Mouse (Mus musculus): Measurements from ENCODE around the gene Iars2. TPM values are rescaled to one million over a fixed set of nuclear protein-coding genes. Genes with fewer than 3 reads are reported as not detected.

The Iars2 gene
- polyA plus RNA-seq, 1 experiment from 2014 or later, result 25.7 TPM

DNA sequence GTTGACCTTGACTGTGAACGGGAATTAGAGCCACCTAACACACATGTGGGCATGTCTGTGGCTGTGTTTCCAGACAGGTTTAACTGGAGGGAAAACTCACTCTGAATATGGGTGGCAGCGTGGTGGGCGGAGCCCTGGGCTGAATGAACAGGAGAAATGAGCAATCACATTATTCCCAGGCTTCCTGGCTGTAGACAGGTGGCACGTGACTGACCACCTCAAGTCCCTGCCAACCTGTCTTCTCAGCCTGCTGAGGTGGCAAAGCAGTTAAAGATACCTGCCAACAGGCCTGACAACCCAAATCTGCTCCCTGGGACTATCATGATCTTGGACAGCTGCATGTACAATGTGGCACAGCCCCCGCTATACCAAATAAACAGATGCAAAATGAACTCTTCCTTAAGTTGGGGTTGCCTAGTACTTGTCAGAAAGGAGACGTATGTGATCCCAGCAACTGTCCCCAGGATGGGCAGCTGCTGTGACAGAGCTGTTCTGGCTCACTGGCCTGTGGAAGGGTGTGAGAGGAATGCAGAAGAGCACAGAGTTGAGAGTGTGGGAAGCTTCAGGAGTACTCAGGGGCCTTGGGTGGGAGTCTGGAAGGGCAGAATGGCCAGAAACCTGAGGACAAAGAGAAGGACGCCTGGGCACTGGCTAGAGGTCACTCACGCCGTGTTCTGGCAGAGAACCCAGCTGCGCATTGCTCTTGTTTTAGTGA lies 36.4 kb downstream of the Iars2 start:
- no peak for ATAC-seq (ENCODE audit: low FRiP score, low read depth)
- Histone ChIP-seq H3K4me2 (replicated peaks) (no peak overlapping the region), H3K27me3 (no peaks in the 10 kb centered on the region), H3K4me3 (no peak overlapping the region), H3K4me1 (no peaks in the 10 kb centered on the region), H3K9me3 (no peaks in the 10 kb centered on the region), H3K27ac (replicated peaks) (no peak overlapping the region), H3K9ac (replicated peaks) (no peak overlapping the region), H3K36me3 (peaks cover 81% of the 10 kb centered on the region)
- 94% methylated on average over 10 of the region's 10 CpGs for WGBS

GRCm38 (mm10) chr1:185291336-185291735 lies 37.9 kb downstream of the Iars2 start:
- Histone ChIP-seq H3K4me1 (no peaks in the 10 kb centered on the region), H3K4me3 (no peak overlapping the region), H3K4me2 (replicated peaks) (no peak overlapping the region), H3K27me3 (no peaks in the 10 kb centered on the region), H3K9me3 (no peaks in the 10 kb centered on the region), H3K27ac (replicated peaks) (no peak overlapping the region), H3K36me3 (peaks cover 79% of the 10 kb centered on the region), H3K9ac (replicated peaks) (no peak overlapping the region)
- WGBS, result 77% methylated on average over 4 of the region's 4 CpGs
- no peak for ATAC-seq (ENCODE audit: low FRiP score, low read depth)

DNA sequence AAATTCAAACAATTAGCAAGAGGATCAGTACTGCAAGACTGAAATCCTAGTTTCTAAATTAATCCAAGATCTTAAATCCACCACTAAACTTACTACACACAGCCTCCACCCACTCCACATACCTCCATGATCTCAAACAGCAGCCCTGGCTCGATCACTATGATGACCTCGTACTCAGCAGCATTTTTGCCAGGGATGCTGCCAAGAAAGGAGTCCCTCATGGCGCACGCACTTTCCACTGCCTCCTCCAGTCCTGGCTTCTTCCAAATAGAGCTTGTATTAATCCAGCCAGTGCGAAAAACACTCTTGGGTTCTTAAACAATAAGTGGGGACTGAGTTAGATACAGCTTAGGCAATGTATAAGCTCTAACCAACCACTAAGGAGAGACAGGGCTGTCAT lies 40.0 kb downstream of the Iars2 start:
- H3K9ac ChIP-seq (replicated peaks), result no peak overlapping the region
- no peak overlapping the region for H3K4me2 ChIP-seq (replicated peaks)
- WGBS, result 88% methylated on average over 5 of the region's 5 CpGs
- H3K27me3 ChIP-seq, result no peaks in the 10 kb centered on the region
- peaks cover 80% of the 10 kb centered on the region for H3K36me3 ChIP-seq
- no peak for ATAC-seq (ENCODE audit: low FRiP score, low read depth)
- H3K4me1 ChIP-seq, result no peaks in the 10 kb centered on the region; the same call in 1 of the 2 replicates
- no peaks in the 10 kb centered on the region for H3K9me3 ChIP-seq
- no peak overlapping the region for H3K4me3 ChIP-seq
- H3K27ac ChIP-seq (replicated peaks), result no peak overlapping the region

- H3K27me3 ChIP-seq, result no peaks in the 10 kb centered on the region
- no peak overlapping the region for H3K27ac ChIP-seq (replicated peaks)
- H3K4me1 ChIP-seq, result no peaks in the 10 kb centered on the region; the same call in 1 of the 2 replicates
- no peak overlapping the region for H3K4me2 ChIP-seq (replicated peaks)
- H3K36me3 ChIP-seq, result peaks cover 80% of the 10 kb centered on the region
- WGBS, result 95% methylated on average over 20 of the region's 20 CpGs
- H3K4me3 ChIP-seq, result no peak overlapping the region
- no peaks in the 10 kb centered on the region for H3K9me3 ChIP-seq
- H3K9ac ChIP-seq (replicated peaks), result no peak overlapping the region
- ATAC-seq (ENCODE audit: low FRiP score, low read depth), result no peak
These were observed 42.1 kb downstream of the Iars2 start for GRCm38 (mm10) chr1:185287066-185287465.

DNA sequence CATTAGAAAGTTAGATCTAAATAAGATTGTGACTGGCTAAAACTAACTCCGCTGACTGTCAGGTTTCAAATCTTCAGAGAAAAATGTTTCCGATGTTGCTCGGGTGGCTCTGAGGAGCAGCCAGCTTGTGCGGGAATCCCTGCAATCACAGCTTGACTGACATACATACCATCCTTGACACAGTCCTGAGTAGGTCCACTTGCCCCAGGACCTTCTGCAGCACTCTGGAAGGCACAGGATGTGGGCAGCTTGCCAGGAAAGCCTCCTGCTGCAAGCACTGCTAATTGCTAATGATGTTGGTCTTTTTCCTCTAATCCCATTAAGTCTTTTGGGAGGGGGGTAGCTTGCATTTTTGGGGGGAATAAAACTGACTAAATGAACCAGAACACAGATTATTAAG lies 44.0 kb downstream of the Iars2 start:
- Histone ChIP-seq H3K9ac (replicated peaks) (no peak overlapping the region), H3K4me2 (replicated peaks) (no peak overlapping the region), H3K4me1 (no peaks in the 10 kb centered on the region; the same call in 1 of the 2 replicates), H3K9me3 (no peaks in the 10 kb centered on the region), H3K4me3 (no peak overlapping the region), H3K27ac (replicated peaks) (no peak overlapping the region), H3K27me3 (no peaks in the 10 kb centered on the region), H3K36me3 (peaks cover 80% of the 10 kb centered on the region)
- no peak for ATAC-seq (ENCODE audit: low FRiP score, low read depth)
- 95% methylated on average over 4 of the region's 4 CpGs for WGBS

DNA sequence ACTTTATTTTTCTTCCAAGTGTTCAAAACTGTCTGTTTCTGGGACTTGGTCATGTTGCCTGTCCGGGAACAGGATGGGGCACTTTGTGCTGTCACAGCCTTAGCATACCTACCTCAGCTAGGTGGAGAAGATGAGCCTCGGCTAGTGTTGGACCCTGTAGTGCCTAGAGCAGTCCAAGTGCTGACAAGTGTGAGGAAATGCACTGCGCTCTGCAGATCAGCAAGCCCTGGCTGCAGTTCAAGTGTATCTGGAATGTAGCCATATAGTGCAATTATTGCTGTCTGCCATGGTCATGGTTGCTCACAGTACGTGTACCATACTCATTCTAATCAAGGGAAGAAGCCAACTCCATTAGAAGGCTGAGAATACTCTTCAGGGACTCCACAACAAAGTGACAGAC lies 44.5 kb downstream of the Iars2 start:
- H3K4me1 ChIP-seq, result no peaks in the 10 kb centered on the region; the same call in 1 of the 2 replicates
- ATAC-seq (ENCODE audit: low FRiP score, low read depth), result no peak
- 93% methylated on average over 4 of the region's 4 CpGs for WGBS
- no peak overlapping the region for H3K9ac ChIP-seq (replicated peaks)
- H3K27me3 ChIP-seq, result no peaks in the 10 kb centered on the region
- H3K27ac ChIP-seq (replicated peaks), result no peak overlapping the region
- no peak overlapping the region for H3K4me3 ChIP-seq
- no peak overlapping the region for H3K4me2 ChIP-seq (replicated peaks)
- H3K9me3 ChIP-seq, result no peaks in the 10 kb centered on the region
- peaks cover 81% of the 10 kb centered on the region for H3K36me3 ChIP-seq

DNA sequence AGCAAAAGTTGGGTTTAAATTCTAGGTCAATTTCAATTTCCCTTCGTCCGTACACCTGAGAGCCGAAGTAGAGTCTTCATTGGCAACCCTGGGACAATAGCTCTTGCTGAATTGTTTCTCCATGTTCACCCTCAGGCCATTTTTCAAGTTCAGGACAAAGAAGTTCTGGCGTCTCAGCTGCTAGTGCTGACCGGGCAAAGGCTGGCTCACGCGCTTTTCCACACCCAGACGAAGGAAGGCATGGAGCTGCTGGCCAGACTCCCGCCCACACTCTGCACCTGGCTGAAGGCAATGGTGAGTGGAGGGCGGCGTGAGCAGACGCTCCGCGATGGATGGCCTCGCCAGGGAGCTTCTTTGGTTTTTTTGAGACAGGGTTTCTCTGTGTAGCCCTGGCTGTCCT lies 45.9 kb downstream of the Iars2 start:
- no peak for ATAC-seq (ENCODE audit: low FRiP score, low read depth)
- Histone ChIP-seq H3K9me3 (no peaks in the 10 kb centered on the region), H3K27me3 (no peaks in the 10 kb centered on the region), H3K36me3 (peaks cover 92% of the 10 kb centered on the region), H3K4me3 (no peak overlapping the region), H3K9ac (replicated peaks) (no peak overlapping the region), H3K4me2 (replicated peaks) (no peak overlapping the region), H3K4me1 (no peaks in the 10 kb centered on the region; the same call in 1 of the 2 replicates), H3K27ac (replicated peaks) (no peak overlapping the region)
- WGBS, result 93% methylated on average over 15 of the region's 15 CpGs

DNA sequence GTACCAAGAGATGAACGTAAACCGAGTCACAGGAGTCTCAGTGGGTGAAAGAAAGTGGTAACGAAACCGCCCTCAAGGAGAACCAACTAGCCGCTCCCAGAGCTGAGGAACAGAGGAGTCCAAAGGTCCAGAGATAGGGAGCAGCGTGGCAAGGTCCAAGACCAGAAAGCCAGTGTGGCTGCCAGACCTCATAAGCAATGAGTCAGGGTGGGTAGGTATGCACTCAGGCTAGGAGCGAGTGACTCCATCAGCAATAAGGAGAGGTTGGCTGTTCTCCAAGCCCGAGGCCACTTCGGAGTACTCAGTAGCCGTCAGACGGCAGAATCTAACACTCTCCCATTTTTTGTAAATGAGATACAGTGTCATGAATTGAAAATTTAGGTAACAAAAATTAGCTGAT lies 46.4 kb downstream of the Iars2 start:
- peaks cover 94% of the 10 kb centered on the region for H3K36me3 ChIP-seq
- no peak overlapping the region for H3K27ac ChIP-seq (replicated peaks)
- no peak overlapping the region for H3K4me2 ChIP-seq (replicated peaks)
- no peaks in the 10 kb centered on the region for H3K9me3 ChIP-seq
- no peaks in the 10 kb centered on the region; the same call in 1 of the 2 replicates for H3K4me1 ChIP-seq
- 96% methylated on average over 11 of the region's 11 CpGs for WGBS
- H3K4me3 ChIP-seq, result no peak overlapping the region
- no peak overlapping the region for H3K9ac ChIP-seq (replicated peaks)
- no peaks in the 10 kb centered on the region for H3K27me3 ChIP-seq
- no peak for ATAC-seq (ENCODE audit: low FRiP score, low read depth)

DNA sequence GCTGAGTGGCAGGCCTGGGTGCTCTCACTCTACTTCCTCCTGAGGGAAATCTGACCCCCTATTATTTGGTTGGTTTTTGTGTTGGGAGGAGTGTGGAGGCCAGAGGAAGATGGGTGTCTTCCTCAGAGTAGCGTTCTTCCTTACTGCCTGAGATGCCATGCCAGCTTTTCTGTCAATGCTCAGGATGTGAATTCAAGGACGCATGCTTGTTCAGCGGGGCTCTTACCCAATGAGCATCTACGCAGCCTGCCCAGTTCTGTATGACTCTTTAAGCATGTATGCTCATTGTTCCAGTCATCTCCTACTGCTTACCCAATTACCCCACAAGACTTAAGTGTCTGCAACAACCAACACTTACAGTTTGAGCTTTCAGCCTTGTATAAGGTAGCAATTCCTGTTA lies 48.6 kb downstream of the Iars2 start:
- 99% methylated on average over 4 of the region's 4 CpGs for WGBS
- Histone ChIP-seq H3K9me3 (no peaks in the 10 kb centered on the region), H3K9ac (replicated peaks) (no peak overlapping the region), H3K4me1 (no peaks in the 10 kb centered on the region; the same call in 1 of the 2 replicates), H3K4me2 (replicated peaks) (no peak overlapping the region), H3K27ac (replicated peaks) (no peak overlapping the region), H3K36me3 (peaks cover 89% of the 10 kb centered on the region), H3K4me3 (no peak overlapping the region), H3K27me3 (no peaks in the 10 kb centered on the region)
- ATAC-seq (ENCODE audit: low FRiP score, low read depth), result no peak

DNA sequence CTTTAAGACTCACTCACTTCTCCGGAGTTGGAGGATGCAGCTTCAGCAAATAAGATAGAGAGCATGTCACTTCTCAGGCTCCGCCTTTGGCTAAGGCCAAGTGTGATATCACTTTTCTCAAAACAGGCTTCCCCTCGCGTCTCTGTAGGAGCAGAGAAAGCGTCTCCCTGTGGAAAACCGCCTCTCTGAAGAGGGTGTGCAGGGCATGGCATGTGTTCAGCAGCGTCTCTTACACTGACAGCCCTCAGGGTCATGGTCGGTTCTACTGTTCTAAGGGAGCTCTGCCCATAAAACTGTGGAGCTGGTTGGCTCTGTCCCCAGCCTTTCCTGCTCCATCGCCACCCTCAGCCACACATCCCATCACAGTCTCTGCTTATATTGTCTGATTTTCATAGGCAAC lies 49.9 kb downstream of the Iars2 start:
- Histone ChIP-seq H3K4me1 (no peaks in the 10 kb centered on the region), H3K4me2 (replicated peaks) (no peak overlapping the region), H3K27me3 (no peaks in the 10 kb centered on the region), H3K9me3 (no peaks in the 10 kb centered on the region), H3K4me3 (no peak overlapping the region), H3K9ac (replicated peaks) (no peak overlapping the region), H3K36me3 (peaks cover 84% of the 10 kb centered on the region), H3K27ac (replicated peaks) (no peak overlapping the region)
- 91% methylated on average over 9 of the region's 9 CpGs for WGBS
- no peak for ATAC-seq (ENCODE audit: low FRiP score, low read depth)

DNA sequence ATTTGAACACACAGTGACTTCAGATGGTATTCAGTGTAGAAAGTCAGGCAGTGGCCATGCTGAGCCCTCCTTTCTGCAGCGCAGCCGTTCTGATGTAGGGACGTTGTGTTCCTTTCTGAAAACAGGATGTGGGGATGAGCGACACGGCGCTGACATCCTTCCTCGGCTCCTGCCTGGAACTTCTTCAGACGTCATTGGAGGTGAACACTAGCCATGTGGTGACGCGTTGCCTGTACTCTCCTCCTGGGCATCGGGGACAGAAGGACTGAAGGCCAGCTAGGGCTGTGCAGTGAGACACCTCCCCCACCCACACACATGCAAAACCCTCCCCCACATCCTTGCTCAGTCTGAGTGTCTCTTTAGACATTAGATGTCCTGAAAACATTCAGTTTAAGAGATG lies 52.2 kb downstream of the Iars2 start:
- H3K4me1 ChIP-seq, result no peaks in the 10 kb centered on the region
- peaks cover 82% of the 10 kb centered on the region for H3K36me3 ChIP-seq
- ATAC-seq (ENCODE audit: low FRiP score, low read depth), result no peak
- 90% methylated on average over 11 of the region's 11 CpGs for WGBS
- H3K4me3 ChIP-seq, result no peak overlapping the region
- no peak overlapping the region for H3K9ac ChIP-seq (replicated peaks)
- no peak overlapping the region for H3K4me2 ChIP-seq (replicated peaks)
- H3K27me3 ChIP-seq, result no peaks in the 10 kb centered on the region
- H3K9me3 ChIP-seq, result no peaks in the 10 kb centered on the region
- no peak overlapping the region for H3K27ac ChIP-seq (replicated peaks)

DNA sequence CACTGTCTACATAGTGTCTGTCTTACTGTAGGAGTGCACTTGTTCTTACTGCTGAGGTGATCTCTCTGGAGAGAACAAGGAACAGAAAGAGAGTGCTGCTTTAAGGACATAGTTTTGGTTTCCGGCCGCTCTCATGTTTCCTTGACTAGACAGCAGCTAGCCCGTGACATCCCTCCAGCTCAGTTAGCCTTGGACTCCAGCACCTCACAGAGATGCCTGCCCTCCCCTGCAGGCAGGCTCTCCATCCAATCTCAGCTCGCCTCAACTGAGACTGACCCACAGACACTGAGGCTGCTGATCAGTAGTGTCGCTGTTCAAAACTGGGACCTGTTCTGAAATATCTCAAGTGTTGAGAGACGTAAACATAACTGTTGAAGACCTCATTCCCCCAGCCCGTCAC lies 53.2 kb downstream of the Iars2 start:
- Histone ChIP-seq H3K9ac (replicated peaks) (no peak overlapping the region), H3K4me1 (no peaks in the 10 kb centered on the region), H3K27ac (replicated peaks) (no peak overlapping the region), H3K4me2 (replicated peaks) (no peak overlapping the region), H3K27me3 (no peaks in the 10 kb centered on the region), H3K9me3 (no peaks in the 10 kb centered on the region), H3K36me3 (peaks cover 82% of the 10 kb centered on the region), H3K4me3 (no peak overlapping the region)
- 95% methylated on average over 7 of the region's 7 CpGs for whole genome bisulfite sequencing
- no peak for ATAC-seq (ENCODE audit: low FRiP score, low read depth)

Data from midbrain, embryonic 12.5 days (tissue).